Mouse (Mus musculus) olfactory bulb, adult 2 months (tissue): ENCODE measurements at regions not wholly inside any gene's neighbourhood (a gene's known extent, or its start where the extent isn't known, plus 50 kb on each side); places are given as distances from the start of the nearest gene placed in this dataset.

Source experiments
- CTCF ChIP-seq: fragments of 200-500 bp; IDR thresholded peaks from 2 replicates; pipeline ENCODE4 v1.5.1; 2012; ENCODE audit warnings: low read depth, mild to moderate bottlenecking, low read length, moderate library complexity; ENCODE audit not compliant: insufficient read depth
- POLR2A ChIP-seq: fragments of 200-500 bp; IDR thresholded peaks from 2 replicates; pipeline ENCODE4 v1.6.1; 2012; ENCODE audit warnings: mild to moderate bottlenecking, low read depth, low read length, moderate library complexity; ENCODE audit not compliant: insufficient read depth

DNA sequence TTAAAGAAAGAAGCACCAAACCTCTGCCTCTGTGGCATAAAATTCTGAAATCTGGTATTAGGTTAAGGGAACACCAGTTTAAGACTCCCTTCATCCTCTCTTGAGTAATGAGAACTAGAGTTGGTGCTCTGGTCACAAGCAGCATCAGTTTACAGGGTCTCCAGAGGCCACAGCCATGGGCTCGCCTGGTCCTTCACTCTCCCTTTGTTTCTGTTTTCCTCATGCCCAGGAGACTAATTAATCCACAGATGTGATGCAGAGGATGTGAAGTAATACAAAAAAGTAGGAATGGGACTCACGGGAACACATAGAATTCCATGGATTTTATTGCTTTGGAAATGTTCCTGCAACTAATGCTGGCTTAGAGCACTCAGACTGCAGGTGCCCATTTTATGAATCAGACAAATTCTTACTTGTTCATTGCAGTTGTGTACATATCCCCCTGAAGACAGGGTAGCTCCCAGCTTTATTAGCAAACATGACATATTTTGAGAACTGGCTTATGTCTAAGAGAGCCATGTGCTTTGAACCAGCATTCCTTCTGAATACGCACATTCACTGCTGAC is 151.7 kb upstream of the Adarb2 start:
- TF ChIP-seq CTCF (no peak), POLR2A (no peak)
